Mouse (Mus musculus): ENCODE measurements around the gene Katnbl1.

DNA sequence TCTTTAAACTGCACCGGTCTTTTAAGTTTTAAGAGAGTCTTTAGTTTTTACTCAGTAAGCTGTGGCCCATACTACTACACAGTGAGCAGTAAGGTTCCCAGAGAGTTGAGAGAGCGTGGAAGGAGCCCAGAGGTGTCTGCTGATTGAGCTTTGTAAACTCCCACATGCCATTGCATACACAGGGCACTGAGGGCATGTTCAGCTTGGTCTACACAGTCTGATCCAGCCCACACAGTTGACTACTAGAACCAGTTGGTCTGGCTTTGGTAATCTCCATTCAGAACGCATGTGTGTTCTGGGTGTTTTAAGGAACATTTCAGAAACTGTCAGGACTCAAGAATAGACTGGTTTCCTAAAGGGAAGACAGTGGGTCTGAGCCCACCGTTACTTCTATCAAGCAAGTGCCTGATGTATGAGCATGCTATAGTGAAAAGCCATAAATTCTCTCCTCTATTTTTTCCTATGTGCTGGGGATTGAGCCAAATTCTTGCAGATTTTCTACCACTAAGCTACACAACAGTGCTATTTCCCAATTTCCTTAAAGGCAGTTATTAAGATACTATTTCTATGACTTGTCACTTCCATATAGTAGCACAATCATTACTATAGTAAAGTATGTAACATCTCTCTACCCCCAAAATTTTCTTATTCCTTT lies 12.5 kb downstream of the Katnbl1 start:
- TF ChIP-seq POLR2A (IDR thresholded peaks at IDR 0.05; ENCODE audit: extremely low read depth, insufficient read depth, low read length) = no peak
- TF ChIP-seq CTCF (IDR thresholded peaks at IDR 0.05; ENCODE audit: extremely low read depth, insufficient read depth, low read length) = no peak

Data from cortical plate, adult 2 months (tissue).